ENCODE assay signal across 26 mouse cellular contexts in genomic region chr16:4937351-4938190, GRCm38 (mm10). TPM values are rescaled to one million over a fixed set of nuclear protein-coding genes. Genes with fewer than 3 reads are reported as not detected.
A peak's percentile ranks its signal among the peaks of the same experiment; 100 is the strongest.
DNase-seq lines count a peak whose midpoint lies in the region; ATAC-seq and TF ChIP-seq lines count a peak whose summit lies in the region.
"Had no signal": no experiment of that assay in that cellular context is flagged by ENCODE, and none has a peak within 500 bp of the region (broad histone marks: within the 10 kb centered on the region; RNA-seq: fewer than 3 reads in every experiment).

No protein-coding gene starts in this region.

- 86% methylated on average over 8 of the region's 8 CpGs for WGBS in kidney, embryonic 16.5 days
- WGBS in midbrain, embryonic 12.5 days = 95% methylated on average over 8 of the region's 8 CpGs
- WGBS in midbrain, postnatal 0 days = 93% methylated on average over 8 of the region's 8 CpGs

- H3K9ac ChIP-seq in kidney, embryonic 16.5 days (replicated peaks; ENCODE audit: low read length) = no peak overlapping the region
- 0 out of 2 replicates have a peak overlapping the region, but pooled peaks have one; percentile 32 for H3K9ac ChIP-seq in midbrain, embryonic 12.5 days (replicated peaks)
- no peak overlapping the region for H3K9ac ChIP-seq in midbrain, postnatal 0 days (replicated peaks; ENCODE audit: low read length, poor library complexity, severe bottlenecking)
- H3K9ac ChIP-seq: embryonic facial prominence, embryonic 15.5 days; limb, embryonic 12.5 days; lung, embryonic 14.5 days had no signal

- H3K4me3 ChIP-seq in kidney, embryonic 16.5 days (ENCODE audit: low read length) = no peak overlapping the region
- no peak overlapping the region for H3K4me3 ChIP-seq in midbrain, embryonic 12.5 days
- H3K4me3 ChIP-seq in midbrain, postnatal 0 days (ENCODE audit: low read depth, low read length) = no peak overlapping the region

- H3K4me2 ChIP-seq in kidney, embryonic 16.5 days (replicated peaks; ENCODE audit: low read depth, low read length) = no peak overlapping the region
- no peak overlapping the region for H3K4me2 ChIP-seq in midbrain, embryonic 12.5 days (replicated peaks)
- no peak overlapping the region for H3K4me2 ChIP-seq in midbrain, postnatal 0 days (ENCODE audit: low read depth, low read length, poor library complexity, severe bottlenecking)

- peaks cover 11% of the 10 kb centered on the region for H3K4me1 ChIP-seq in kidney, embryonic 16.5 days (ENCODE audit: insufficient read depth, low read length)
- peaks cover 17% of the 10 kb centered on the region for H3K4me1 ChIP-seq in midbrain, embryonic 12.5 days
- H3K4me1 ChIP-seq in midbrain, postnatal 0 days (ENCODE audit: insufficient read depth, low read length) = peaks cover 5% of the 10 kb centered on the region; the same call in 1 of the 2 replicates

- no peak overlapping the region for H3K27ac ChIP-seq in kidney, embryonic 16.5 days (ENCODE audit: low read length)
- H3K27ac ChIP-seq in midbrain, embryonic 12.5 days (replicated peaks) = no peak overlapping the region
- H3K27ac ChIP-seq in midbrain, postnatal 0 days (ENCODE audit: low read depth, low read length) = no peak overlapping the region
- H3K27ac ChIP-seq: embryonic facial prominence, embryonic 10.5 days; forebrain, embryonic 13.5 days; limb, embryonic 12.5 days had no signal

- H3K27me3 ChIP-seq in kidney, embryonic 16.5 days (ENCODE audit: insufficient read depth, low read length) = no peaks in the 10 kb centered on the region
- no peaks in the 10 kb centered on the region for H3K27me3 ChIP-seq in midbrain, embryonic 12.5 days
- no peaks in the 10 kb centered on the region for H3K27me3 ChIP-seq in midbrain, postnatal 0 days (ENCODE audit: insufficient read depth, low read length)
- H3K27me3 ChIP-seq: embryonic facial prominence, embryonic 15.5 days; forebrain, embryonic 13.5 days; limb, embryonic 12.5 days; liver, embryonic 15.5 days had no signal

- ATAC-seq in kidney, embryonic 16.5 days (ENCODE audit: low FRiP score, low TSS enrichment) = no peak
- no peak for ATAC-seq in midbrain, embryonic 12.5 days (ENCODE audit: low FRiP score, low read depth)
- no peak for ATAC-seq in midbrain, postnatal 0 days (ENCODE audit: low FRiP score)
- no peak for ATAC-seq in erythroid progenitor cell, adult 5-6 weeks (replicated peaks; ENCODE audit: low FRiP score, poor library complexity, severe bottlenecking)

- DNase-seq in kidney, adult 9 months = peak; percentile 56
- DNase-seq in midbrain, postnatal 0 days (ENCODE audit: low spot score) = no peak
- peak; percentile 45 for DNase-seq in kidney, postnatal 14 days
- peak; percentile 26 to 38 for DNase-seq in kidney, postnatal 4 days
- DNase-seq: adrenal gland, postnatal 36 days; B cell, adult 2 months; cerebellum, adult 2 months; cerebellum, postnatal 14 days; gastrocnemius, postnatal 25 days; heart, adult 18-20 months; heart, postnatal 4 days; layer of hippocampus, postnatal 36 days; lung, embryonic 14.5 days; lung, postnatal 14 days; midbrain, embryonic 14.5 days; right cerebral cortex, adult 18-20 months; right cerebral cortex, postnatal 4 days; thymus, postnatal 4 days had no signal

- H3K36me3 ChIP-seq in kidney, embryonic 16.5 days (ENCODE audit: insufficient read depth, low read length) = peaks cover 67% of the 10 kb centered on the region
- H3K36me3 ChIP-seq in midbrain, embryonic 12.5 days = peaks cover 75% of the 10 kb centered on the region
- peaks cover 72% of the 10 kb centered on the region for H3K36me3 ChIP-seq in midbrain, postnatal 0 days (ENCODE audit: insufficient read depth, low read length)

- H3K9me3 ChIP-seq in kidney, embryonic 16.5 days (ENCODE audit: low read length) = no peaks in the 10 kb centered on the region
- H3K9me3 ChIP-seq in midbrain, embryonic 12.5 days = no peaks in the 10 kb centered on the region
- no peaks in the 10 kb centered on the region for H3K9me3 ChIP-seq in midbrain, postnatal 0 days (ENCODE audit: low read length)
- H3K9me3 ChIP-seq: embryonic facial prominence, embryonic 10.5 days; embryonic facial prominence, embryonic 15.5 days; forebrain, embryonic 13.5 days; limb, embryonic 12.5 days; liver, embryonic 15.5 days had no signal

- TF ChIP-seq CTCF in midbrain, postnatal 0 days (IDR thresholded peaks at IDR 0.05) = no peak

RNA-seq across cellular contexts. Expression of gene Nudt16l1, which starts 1.0 kb away (rescaled TPM):
- 171 and 187 TPM in 2 replicates for polyA plus RNA-seq in kidney, embryonic 16.5 days (2015; fragmentation: Nextera tagmentation; extraction: Ambion mirVana)
- polyA plus RNA-seq in midbrain, embryonic 12.5 days (2016; fragmentation: Nextera tagmentation; extraction: Ambion mirVana) = 117 and 124 TPM in 2 replicates
- total RNA-seq in midbrain, postnatal 0 days (2014; rRNA removed) = 46.7 and 48.6 TPM in 2 replicates
- polyA plus RNA-seq in midbrain, postnatal 0 days (2015; fragmentation: Nextera tagmentation; extraction: Ambion mirVana) = 103 and 117 TPM in 2 replicates
- 4.2 and 9.4 TPM in 2 replicates for total RNA-seq in erythroid progenitor cell, adult 5-6 weeks (2015; ENCODE audit: low replicate concordance)
- total RNA-seq in erythroid progenitor cell, adult 5-6 weeks (2017; ENCODE audit: low replicate concordance) = 0.53 and 5.8 TPM in 2 replicates

RNA-seq across cellular contexts. Expression of gene Anks3, which starts 26.4 kb away (rescaled TPM):
- 76.8 and 81.3 TPM in 2 replicates for polyA plus RNA-seq in kidney, embryonic 16.5 days (2015; fragmentation: Nextera tagmentation; extraction: Ambion mirVana)
- 66.8 and 68.2 TPM in 2 replicates for polyA plus RNA-seq in midbrain, embryonic 12.5 days (2016; fragmentation: Nextera tagmentation; extraction: Ambion mirVana)
- total RNA-seq in midbrain, postnatal 0 days (2014; rRNA removed) = 36.7 and 62.2 TPM in 2 replicates
- 44.3 and 46.9 TPM in 2 replicates for polyA plus RNA-seq in midbrain, postnatal 0 days (2015; fragmentation: Nextera tagmentation; extraction: Ambion mirVana)
- total RNA-seq in erythroid progenitor cell, adult 5-6 weeks (2015; ENCODE audit: low replicate concordance) = 13.0 and 20.9 TPM in 2 replicates
- total RNA-seq in erythroid progenitor cell, adult 5-6 weeks (2017; ENCODE audit: low replicate concordance) = 15.3 and 28.9 TPM in 2 replicates

RNA-seq across cellular contexts. Expression of gene Mgrn1, which starts 51.5 kb away (rescaled TPM):
- polyA plus RNA-seq in kidney, embryonic 16.5 days (2015; fragmentation: Nextera tagmentation; extraction: Ambion mirVana) = 113 and 117 TPM in 2 replicates
- 83.2 and 88.5 TPM in 2 replicates for polyA plus RNA-seq in midbrain, embryonic 12.5 days (2016; fragmentation: Nextera tagmentation; extraction: Ambion mirVana)
- 199 and 221 TPM in 2 replicates for total RNA-seq in midbrain, postnatal 0 days (2014; rRNA removed)
- polyA plus RNA-seq in midbrain, postnatal 0 days (2015; fragmentation: Nextera tagmentation; extraction: Ambion mirVana) = 117 and 127 TPM in 2 replicates
- total RNA-seq in erythroid progenitor cell, adult 5-6 weeks (2015; ENCODE audit: low replicate concordance) = 8.6 and 10.5 TPM in 2 replicates
- total RNA-seq in erythroid progenitor cell, adult 5-6 weeks (2017; ENCODE audit: low replicate concordance) = 0.38 and 2.2 TPM in 2 replicates

RNA-seq across cellular contexts. Expression of gene Ubald1, which starts 57.5 kb away (rescaled TPM):
- 36.2 and 40.4 TPM in 2 replicates for polyA plus RNA-seq in kidney, embryonic 16.5 days (2015; fragmentation: Nextera tagmentation; extraction: Ambion mirVana)
- polyA plus RNA-seq in midbrain, embryonic 12.5 days (2016; fragmentation: Nextera tagmentation; extraction: Ambion mirVana) = 31.7 and 31.9 TPM in 2 replicates
- 30.3 and 35.0 TPM in 2 replicates for total RNA-seq in midbrain, postnatal 0 days (2014; rRNA removed)
- 79.9 and 82.5 TPM in 2 replicates for polyA plus RNA-seq in midbrain, postnatal 0 days (2015; fragmentation: Nextera tagmentation; extraction: Ambion mirVana)
- total RNA-seq in erythroid progenitor cell, adult 5-6 weeks (2015; ENCODE audit: low replicate concordance) = 8.3 and 10.1 TPM in 2 replicates
- 0.91 and 1.7 TPM in 2 replicates for total RNA-seq in erythroid progenitor cell, adult 5-6 weeks (2017; ENCODE audit: low replicate concordance)
